Mouse (Mus musculus): ENCODE data around the gene Retreg1. TPM values are rescaled to one million over a fixed set of nuclear protein-coding genes. Genes with fewer than 3 reads are reported as not detected.

Gene Retreg1
- total RNA-seq, 1 experiment = 7.1 TPM

- no peak overlapping the region for H3K9ac ChIP-seq (ENCODE audit: insufficient read depth, low read depth, low read length, poor library complexity, severe bottlenecking)
- no peaks in the 10 kb centered on the region for H3K36me3 ChIP-seq (ENCODE audit: control insufficient read depth, insufficient read depth, low read length, poor library complexity, severe bottlenecking)
- no peaks in the 10 kb centered on the region for H3K9me3 ChIP-seq (ENCODE audit: control insufficient read depth, insufficient read depth, low read depth, low read length)
- no peak for DNase-seq (ENCODE audit: low read depth, low spot score)
- in situ Hi-C loops (cut with MboI; ENCODE audit: low sequenced_read_pairs in 2 of 2, unreplicated experiment in 2 of 2) = no loop called here
- H3K4me1 ChIP-seq (ENCODE audit: control insufficient read depth in 2 of 2, insufficient read depth in 2 of 2, low read length in 2 of 2, poor library complexity in 1 of 2) = peaks cover 0 to 8% of the 10 kb centered on the region in 2 experiments; a peak in 1 of 4 replicates
- H3K27ac ChIP-seq (ENCODE audit: insufficient read depth, low read depth, low read length, poor library complexity, severe bottlenecking) = no peak overlapping the region
- TF ChIP-seq ZC3H11A (IDR thresholded peaks at IDR 0.05; ENCODE audit: borderline replicate concordance, low read depth, low read length) (no peak), ZNF384 (IDR thresholded peaks at IDR 0.05; ENCODE audit: low read depth, low read length) (no peak), MAFK (IDR thresholded peaks at IDR 0.05; ENCODE audit: insufficient read depth, low read depth, low read length) (no peak), CHD2 (IDR thresholded peaks at IDR 0.05; ENCODE audit: low read depth, low read length) (no peak), HCFC1 (IDR thresholded peaks at IDR 0.05; ENCODE audit: borderline replicate concordance, insufficient read depth, low read length) (no peak)
- no peak overlapping the region for H3K4me3 ChIP-seq (ENCODE audit: insufficient read depth in 1 of 2, low read depth in 1 of 2, low read length in 2 of 2, poor library complexity in 1 of 2, severe bottlenecking in 1 of 2)
Measured at GRCm38 (mm10) chr15:25904435-25905021, 61.5 kb downstream of the Retreg1 start.

- no peaks in the 10 kb centered on the region for H3K9me3 ChIP-seq (ENCODE audit: control insufficient read depth, insufficient read depth, low read depth, low read length)
- H3K4me1 ChIP-seq (ENCODE audit: control insufficient read depth in 2 of 2, insufficient read depth in 2 of 2, low read length in 2 of 2, poor library complexity in 1 of 2) = peaks cover 0 to 5% of the 10 kb centered on the region in 2 experiments; a peak in 1 of 4 replicates
- no peaks in the 10 kb centered on the region for H3K36me3 ChIP-seq (ENCODE audit: control insufficient read depth, insufficient read depth, low read length, poor library complexity, severe bottlenecking)
- no peak for TF ChIP-seq ZNF384 (IDR thresholded peaks at IDR 0.05; ENCODE audit: low read depth, low read length)
- TF ChIP-seq CHD2 (IDR thresholded peaks at IDR 0.05; ENCODE audit: low read depth, low read length) = no peak
- no peak for TF ChIP-seq MAFK (IDR thresholded peaks at IDR 0.05; ENCODE audit: insufficient read depth, low read depth, low read length)
- no peak for TF ChIP-seq ZC3H11A (IDR thresholded peaks at IDR 0.05; ENCODE audit: borderline replicate concordance, low read depth, low read length)
- TF ChIP-seq HCFC1 (IDR thresholded peaks at IDR 0.05; ENCODE audit: borderline replicate concordance, insufficient read depth, low read length) = no peak
- H3K9ac ChIP-seq (ENCODE audit: insufficient read depth, low read depth, low read length, poor library complexity, severe bottlenecking) = no peak overlapping the region
- no peak for DNase-seq (ENCODE audit: low read depth, low spot score)
- in situ Hi-C loops (cut with MboI; ENCODE audit: low sequenced_read_pairs in 2 of 2, unreplicated experiment in 2 of 2) = no loop called here
- no peak overlapping the region for H3K27ac ChIP-seq (ENCODE audit: insufficient read depth, low read depth, low read length, poor library complexity, severe bottlenecking)
- H3K4me3 ChIP-seq (ENCODE audit: insufficient read depth in 1 of 2, low read depth in 1 of 2, low read length in 2 of 2, poor library complexity in 1 of 2, severe bottlenecking in 1 of 2) = no peak overlapping the region
Measured at GRCm38 (mm10) chr15:25909783-25910494, 67.0 kb downstream of the Retreg1 start.

- TF ChIP-seq ZNF384 (IDR thresholded peaks at IDR 0.05; ENCODE audit: low read depth, low read length) (no peak), ZC3H11A (IDR thresholded peaks at IDR 0.05; ENCODE audit: borderline replicate concordance, low read depth, low read length) (no peak), MAFK (IDR thresholded peaks at IDR 0.05; ENCODE audit: insufficient read depth, low read depth, low read length) (no peak), HCFC1 (IDR thresholded peaks at IDR 0.05; ENCODE audit: borderline replicate concordance, insufficient read depth, low read length) (no peak), CHD2 (IDR thresholded peaks at IDR 0.05; ENCODE audit: low read depth, low read length) (no peak)
- Histone ChIP-seq H3K27ac (ENCODE audit: insufficient read depth, low read depth, low read length, poor library complexity, severe bottlenecking) (no peak overlapping the region), H3K36me3 (ENCODE audit: control insufficient read depth, insufficient read depth, low read length, poor library complexity, severe bottlenecking) (no peaks in the 10 kb centered on the region), H3K9ac (ENCODE audit: insufficient read depth, low read depth, low read length, poor library complexity, severe bottlenecking) (no peak overlapping the region), H3K4me3 (ENCODE audit: insufficient read depth in 1 of 2, low read depth in 1 of 2, low read length in 2 of 2, poor library complexity in 1 of 2, severe bottlenecking in 1 of 2) (no peak overlapping the region), H3K9me3 (ENCODE audit: control insufficient read depth, insufficient read depth, low read depth, low read length) (no peaks in the 10 kb centered on the region), H3K4me1 (ENCODE audit: control insufficient read depth in 2 of 2, insufficient read depth in 2 of 2, low read length in 2 of 2, poor library complexity in 1 of 2) (peaks cover 0 to 5% of the 10 kb centered on the region in 2 experiments; a peak in 1 of 4 replicates)
- in situ Hi-C loops (cut with MboI; ENCODE audit: low sequenced_read_pairs in 2 of 2, unreplicated experiment in 2 of 2) = no loop called here
- DNase-seq (ENCODE audit: low read depth, low spot score) = no peak
Measured at GRCm38 (mm10) chr15:25910495-25910865, 67.5 kb downstream of the Retreg1 start.

GRCm38 (mm10) chr15:25910924-25911323 lies 67.9 kb downstream of the Retreg1 start:
- H3K27ac ChIP-seq (ENCODE audit: insufficient read depth, low read depth, low read length, poor library complexity, severe bottlenecking) = no peak overlapping the region
- no peak overlapping the region for H3K9ac ChIP-seq (ENCODE audit: insufficient read depth, low read depth, low read length, poor library complexity, severe bottlenecking)
- H3K4me3 ChIP-seq (ENCODE audit: insufficient read depth in 1 of 2, low read depth in 1 of 2, low read length in 2 of 2, poor library complexity in 1 of 2, severe bottlenecking in 1 of 2) = no peak overlapping the region
- DNase-seq (ENCODE audit: low read depth, low spot score) = no peak
- TF ChIP-seq ZNF384 (IDR thresholded peaks at IDR 0.05; ENCODE audit: low read depth, low read length) (no peak), CHD2 (IDR thresholded peaks at IDR 0.05; ENCODE audit: low read depth, low read length) (no peak), MAFK (IDR thresholded peaks at IDR 0.05; ENCODE audit: insufficient read depth, low read depth, low read length) (no peak), HCFC1 (IDR thresholded peaks at IDR 0.05; ENCODE audit: borderline replicate concordance, insufficient read depth, low read length) (no peak), ZC3H11A (IDR thresholded peaks at IDR 0.05; ENCODE audit: borderline replicate concordance, low read depth, low read length) (no peak)
- no peaks in the 10 kb centered on the region for H3K36me3 ChIP-seq (ENCODE audit: control insufficient read depth, insufficient read depth, low read length, poor library complexity, severe bottlenecking)
- in situ Hi-C loops (cut with MboI; ENCODE audit: low sequenced_read_pairs in 2 of 2, unreplicated experiment in 2 of 2) = no loop called here
- H3K9me3 ChIP-seq (ENCODE audit: control insufficient read depth, insufficient read depth, low read depth, low read length) = no peaks in the 10 kb centered on the region
- H3K4me1 ChIP-seq (ENCODE audit: control insufficient read depth in 2 of 2, insufficient read depth in 2 of 2, low read length in 2 of 2, poor library complexity in 1 of 2) = peaks cover 0 to 5% of the 10 kb centered on the region in 2 experiments; a peak in 1 of 4 replicates
